Mouse (Mus musculus) pancreas, adult 10 weeks (tissue): ENCODE measurements around the gene Tmem178. TPM values are rescaled to one million over a fixed set of nuclear protein-coding genes. Genes with fewer than 3 reads are reported as not detected.

Source experiments
- polyA plus RNA-seq: library from polyadenylated mRNA; stranded (reverse); fragments of 350-450 nt; fragmentation: Illumina TruSeq; extraction: RNeasy Lipid Tissue Mini Kit (QIAGEN cat#74804); gene quantifications from one replicate; pipeline ENCODE4 v1.2.3, GENCODE M21; 2015; ENCODE audit warnings: low read depth, low replicate concordance; ENCODE audit not compliant: insufficient read depth

The Tmem178 gene
- not detected for polyA plus RNA-seq

DNA sequence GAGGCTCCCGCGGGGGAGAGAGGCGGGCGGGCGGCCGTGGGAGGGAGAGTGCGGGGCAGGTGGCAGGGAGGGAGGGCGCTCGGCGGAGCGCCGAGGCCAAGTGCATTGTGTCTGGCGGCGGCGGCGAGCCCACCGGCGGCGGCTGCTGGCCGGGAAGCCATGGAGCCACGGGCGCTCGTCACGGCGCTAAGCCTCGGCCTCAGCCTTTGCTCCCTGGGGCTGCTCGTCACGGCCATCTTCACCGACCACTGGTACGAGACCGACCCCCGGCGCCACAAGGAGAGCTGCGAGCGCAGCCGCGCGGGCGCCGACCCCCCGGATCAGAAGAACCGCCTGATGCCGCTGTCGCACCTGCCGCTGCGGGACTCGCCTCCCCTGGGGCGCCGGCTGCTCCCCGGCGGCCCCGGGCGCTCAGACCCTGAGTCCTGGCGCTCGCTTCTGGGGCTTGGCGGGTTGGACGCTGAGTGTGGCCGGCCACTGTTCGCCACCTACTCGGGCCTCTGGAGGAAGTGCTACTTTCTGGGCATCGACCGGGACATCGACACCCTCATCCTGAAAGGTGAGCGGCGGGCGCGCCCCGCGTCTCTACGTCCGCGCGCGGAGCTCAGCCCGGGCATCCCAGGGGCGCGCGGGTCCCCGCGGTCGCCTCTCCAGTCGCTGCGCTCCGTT lies at the start of gene Tmem178:
TSS of gene Tmem178 (plus strand) at position 103 of the 669 bp plus-strand sequence.

Other genes with a start within 250 kb of the Tmem178 start
- gene Map4k3, start 216.1 kb upstream of the Tmem178 start, polyA plus RNA-seq, result 10.9 TPM
- 2.0 TPM for gene Thumpd2, start 120.5 kb downstream of the Tmem178 start, polyA plus RNA-seq